Mouse (Mus musculus) embryo, embryonic 10 days (tissue): Measurements from ENCODE around the gene Zbtb9.

ENCODE experiments used
- DNase-seq: peaks from one replicate; pipeline ENCODE4 v3.0.0-alpha.2; 2015; ENCODE audit warnings: low spot score

Gene Zbtb9

GRCm38 (mm10) chr17:26947231-26948100, 25.5 kb upstream of the Zbtb9 start:
- no peak for DNase-seq

DNA sequence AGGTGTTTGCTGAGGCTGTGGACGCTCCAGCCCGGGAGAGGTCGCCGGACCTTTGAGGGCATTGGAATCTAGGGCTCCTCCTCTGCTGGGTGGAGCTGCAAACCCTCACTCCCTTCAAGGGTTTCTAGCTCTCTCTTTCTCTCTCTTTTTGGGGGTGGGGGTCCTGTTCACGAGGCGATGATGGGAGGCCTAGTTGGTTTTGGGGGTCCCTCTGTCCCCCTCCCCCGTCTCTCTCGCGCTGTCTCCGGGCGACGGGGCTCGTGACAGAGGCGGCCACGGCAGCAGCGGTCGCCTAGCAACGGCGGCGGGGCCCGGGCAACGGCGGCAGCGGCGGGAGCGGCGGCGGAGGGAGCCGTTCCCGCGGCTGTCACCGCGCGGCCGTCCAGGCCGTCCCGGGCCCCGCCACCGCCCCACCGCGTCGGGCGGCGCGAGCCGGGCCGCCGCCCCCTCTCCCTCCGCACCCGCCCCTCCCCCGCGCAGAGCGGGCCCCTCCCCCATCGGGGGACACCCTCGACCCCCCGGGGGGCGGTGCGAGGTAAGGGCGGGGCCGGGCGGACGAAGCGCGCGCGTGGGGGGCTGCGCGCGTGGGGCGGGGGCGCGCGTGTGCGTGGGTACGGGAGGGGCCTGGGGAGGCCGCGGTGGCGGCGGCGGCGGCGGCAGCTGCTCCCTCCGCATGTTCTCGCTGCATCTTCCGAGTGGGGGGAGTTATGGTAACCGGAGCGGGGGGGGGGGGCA, 24.5 kb upstream of the Zbtb9 start:
- peak; percentile 63 for DNase-seq

- DNase-seq = peak; percentile 67
Observed at GRCm38 (mm10) chr17:26949051-26949577, 23.9 kb upstream of the Zbtb9 start.

DNA sequence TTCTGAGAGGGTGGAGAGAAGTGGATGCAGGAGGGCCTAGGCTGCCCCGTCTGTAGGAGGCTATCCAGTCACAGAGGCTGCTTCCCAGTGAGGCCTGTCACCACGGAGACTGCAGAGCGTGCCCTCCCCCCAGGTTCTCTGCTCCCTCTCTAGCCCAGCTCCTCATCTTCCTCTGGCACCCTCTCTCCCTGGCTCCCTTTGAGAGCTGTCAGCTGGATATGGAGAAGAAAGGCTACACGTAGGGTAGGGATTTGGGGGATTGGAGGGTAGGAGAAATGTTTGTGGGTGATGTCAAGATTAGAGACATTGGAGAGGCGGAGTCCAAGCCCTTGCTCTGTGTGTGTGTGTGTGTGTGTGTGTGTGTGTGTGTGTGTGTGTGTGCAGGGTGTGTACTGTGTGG, 23.1 kb upstream of the Zbtb9 start:
- no peak for DNase-seq

GRCm38 (mm10) chr17:26950560-26951288, 22.2 kb upstream of the Zbtb9 start:
- no peak for DNase-seq

- peak; percentile 90 for DNase-seq
Observed at GRCm38 (mm10) chr17:26951406-26951805, 21.6 kb upstream of the Zbtb9 start.

DNA sequence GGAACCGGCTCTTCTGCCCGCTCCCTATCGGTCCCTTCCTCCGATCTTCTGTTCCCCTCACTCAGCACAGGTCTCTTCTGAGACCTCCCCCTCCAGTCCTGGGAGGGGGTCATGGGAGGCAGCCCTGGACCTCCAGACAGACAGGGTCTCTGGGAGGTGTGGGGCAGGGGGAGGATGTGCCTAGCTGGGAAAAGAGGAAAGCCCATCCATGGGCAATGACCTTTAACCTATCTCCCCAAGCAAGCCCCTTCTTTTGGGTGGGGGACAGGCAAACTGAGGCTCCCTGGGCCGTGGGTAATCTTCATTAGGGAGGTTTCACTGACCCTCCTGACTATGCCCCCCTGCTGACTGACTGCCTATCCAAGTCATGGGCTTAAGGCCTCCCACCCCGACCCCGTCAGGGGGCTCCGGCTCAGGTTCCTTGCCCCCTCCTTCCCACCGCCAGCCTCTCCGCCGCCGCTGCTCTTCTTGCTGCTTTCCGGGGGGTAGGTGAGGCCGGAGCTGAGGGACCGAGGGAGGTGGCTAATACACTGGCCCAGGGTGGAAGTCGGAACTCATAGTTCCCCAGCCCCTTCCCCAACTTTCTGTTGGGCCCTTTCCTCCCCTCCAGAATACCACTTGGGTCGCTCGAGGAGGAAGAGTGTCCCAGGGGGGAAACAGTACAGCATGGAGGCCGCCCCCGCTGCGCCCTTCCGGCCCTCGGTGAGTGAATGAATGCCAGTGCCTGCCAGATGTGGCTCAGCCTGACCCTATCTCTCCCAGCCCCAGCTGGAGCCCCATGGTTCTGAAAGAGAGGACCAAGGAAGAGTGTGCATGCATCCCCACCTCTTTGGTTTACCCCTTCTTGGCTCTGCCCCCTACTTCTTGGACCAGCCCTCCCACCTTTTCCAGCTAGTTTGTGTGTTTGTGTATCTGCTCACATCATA, 20.8 kb upstream of the Zbtb9 start:
- no peak for DNase-seq

GRCm38 (mm10) chr17:26953201-26953600, 19.8 kb upstream of the Zbtb9 start:
- no peak for DNase-seq

DNA sequence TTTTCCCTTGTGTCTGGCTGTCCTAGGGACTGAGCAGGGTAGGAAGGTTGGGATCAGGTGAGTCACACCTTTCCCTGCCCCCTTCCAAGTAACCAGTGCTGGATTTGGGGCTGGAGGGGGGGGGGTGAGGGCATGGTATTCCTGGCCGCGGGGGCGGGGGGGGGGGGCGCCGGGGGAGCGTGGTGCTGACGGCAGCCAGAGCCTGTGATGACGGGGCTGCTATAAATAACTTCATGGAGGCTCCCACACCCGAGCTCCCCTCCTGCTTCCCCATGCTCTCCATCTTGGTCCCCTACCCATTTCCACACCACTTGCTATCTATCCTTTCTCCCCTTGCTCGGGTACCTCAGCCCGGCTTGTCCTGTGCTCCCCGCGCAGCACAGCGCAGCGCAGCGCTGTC, 19.2 kb upstream of the Zbtb9 start:
- DNase-seq = no peak

- DNase-seq = no peak
Observed at GRCm38 (mm10) chr17:26956309-26956708, 16.7 kb upstream of the Zbtb9 start.

DNA sequence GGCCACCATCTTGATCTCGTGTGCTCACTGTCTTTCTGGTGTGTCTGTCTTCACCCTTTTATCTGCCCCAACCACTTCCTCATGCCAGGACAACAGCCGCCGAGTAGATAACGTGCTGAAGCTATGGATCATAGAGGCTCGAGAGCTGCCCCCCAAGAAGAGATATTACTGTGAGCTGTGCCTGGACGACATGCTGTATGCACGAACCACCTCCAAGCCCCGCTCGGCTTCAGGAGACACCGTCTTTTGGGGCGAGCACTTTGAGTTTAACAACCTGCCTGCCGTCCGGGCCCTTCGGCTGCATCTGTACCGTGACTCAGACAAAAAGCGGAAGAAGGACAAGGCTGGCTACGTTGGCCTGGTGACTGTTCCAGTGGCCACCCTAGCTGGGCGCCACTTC, 16.1 kb upstream of the Zbtb9 start:
- DNase-seq = no peak

- DNase-seq = no peak
Observed at GRCm38 (mm10) chr17:26957872-26958271, 15.1 kb upstream of the Zbtb9 start.

DNA sequence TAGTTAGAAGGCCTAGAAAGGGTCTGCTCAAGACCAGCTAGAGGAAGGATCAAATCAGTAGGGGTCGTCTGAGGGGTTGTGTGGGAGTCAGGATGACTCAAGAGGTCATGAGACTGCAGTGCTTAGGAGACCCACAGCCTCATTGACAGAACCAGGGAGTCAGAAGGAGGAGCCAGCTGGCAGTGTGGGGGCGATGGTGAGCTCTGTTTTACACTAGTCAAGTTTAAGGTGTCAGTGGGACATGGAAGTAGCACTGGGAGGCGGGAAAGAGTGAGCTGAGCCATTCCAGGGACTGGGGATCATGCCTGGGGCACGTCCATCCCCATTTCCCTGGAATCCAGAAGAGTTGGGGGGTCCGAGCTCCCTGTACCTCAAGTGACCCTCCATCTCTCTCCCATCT, 14.1 kb upstream of the Zbtb9 start:
- DNase-seq = no peak

GRCm38 (mm10) chr17:26959815-26960214, 13.2 kb upstream of the Zbtb9 start:
- DNase-seq = no peak

- no peak for DNase-seq
Observed at GRCm38 (mm10) chr17:26961572-26962240, 11.3 kb upstream of the Zbtb9 start.

DNA sequence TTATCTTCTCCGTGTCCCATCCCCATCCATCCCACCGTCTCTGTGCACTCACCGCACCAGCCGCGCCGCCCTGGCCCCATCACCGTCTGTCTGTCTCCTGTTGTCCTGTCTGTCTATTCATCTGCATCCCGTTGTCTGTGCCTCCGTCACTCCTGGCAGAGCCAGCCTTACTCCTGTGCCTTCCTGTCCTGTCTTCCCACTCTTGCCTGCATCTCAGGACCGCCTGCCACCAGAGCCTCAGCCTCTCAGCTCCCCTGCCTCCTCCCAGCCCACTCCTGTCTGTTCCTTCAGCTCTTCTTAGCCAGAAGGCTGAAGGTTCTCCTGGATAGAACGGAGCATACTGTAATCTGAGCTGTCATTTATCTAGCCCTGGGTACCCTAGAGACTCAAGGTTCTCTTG, 6.0 kb upstream of the Zbtb9 start:
- DNase-seq = no peak

GRCm38 (mm10) chr17:26967477-26967876, 5.5 kb upstream of the Zbtb9 start:
- DNase-seq = no peak

- no peak for DNase-seq
Observed at GRCm38 (mm10) chr17:26968200-26968611, 4.8 kb upstream of the Zbtb9 start.

GRCm38 (mm10) chr17:26969257-26969656, 3.7 kb upstream of the Zbtb9 start:
- DNase-seq = no peak

GRCm38 (mm10) chr17:26970221-26970620, 2.7 kb upstream of the Zbtb9 start:
- DNase-seq = no peak
